ENCODE assay signal across 25 mouse cellular contexts in genomic region chr8:8577770-8578303, GRCm38 (mm10).
DNase-seq lines count a peak whose midpoint lies in the region; ATAC-seq and TF ChIP-seq lines count a peak whose summit lies in the region.
"Had no signal": no experiment of that assay in that cellular context is flagged by ENCODE, and none has a peak within 500 bp of the region (broad histone marks: within the 10 kb centered on the region; RNA-seq: fewer than 3 reads in every experiment).

No protein-coding gene starts in this region.

- no peak overlapping the region for H3K4me3 ChIP-seq in embryonic facial prominence, embryonic 10.5 days
- no peak overlapping the region for H3K4me3 ChIP-seq in forebrain, embryonic 14.5 days (ENCODE audit: low read depth, low read length)
- no peak overlapping the region for H3K4me3 ChIP-seq in hindbrain, embryonic 13.5 days
- no peak overlapping the region for H3K4me3 ChIP-seq in thymus, adult 2 months (ENCODE audit: control insufficient read depth, insufficient read depth, low read length)
- H3K4me3 ChIP-seq: embryonic facial prominence, embryonic 13.5 days; heart, embryonic 12.5 days; hindbrain, embryonic 15.5 days; limb, embryonic 13.5 days; liver, embryonic 12.5 days; midbrain, embryonic 10.5 days had no signal

- no peaks in the 10 kb centered on the region for H3K36me3 ChIP-seq in embryonic facial prominence, embryonic 10.5 days (replicated peaks)
- H3K36me3 ChIP-seq in forebrain, embryonic 14.5 days (ENCODE audit: control insufficient read depth, insufficient read depth, low read length), result no peaks in the 10 kb centered on the region
- no peaks in the 10 kb centered on the region for H3K36me3 ChIP-seq in hindbrain, embryonic 13.5 days
- H3K36me3 ChIP-seq in thymus, adult 2 months (ENCODE audit: control insufficient read depth, insufficient read depth, low read length), result no peaks in the 10 kb centered on the region
- H3K36me3 ChIP-seq: embryonic facial prominence, embryonic 13.5 days; heart, embryonic 12.5 days; hindbrain, embryonic 15.5 days; limb, embryonic 13.5 days; liver, embryonic 12.5 days; midbrain, embryonic 10.5 days had no signal

- peaks cover 31% of the 10 kb centered on the region for H3K27me3 ChIP-seq in embryonic facial prominence, embryonic 10.5 days (replicated peaks; ENCODE audit: low read depth, poor library complexity, severe bottlenecking)
- no peaks in the 10 kb centered on the region for H3K27me3 ChIP-seq in forebrain, embryonic 14.5 days (replicated peaks; ENCODE audit: control insufficient read depth, insufficient read depth, low read length)
- H3K27me3 ChIP-seq in hindbrain, embryonic 13.5 days, result 0 out of 2 replicates have a peak, but pooled peaks cover 4% of the 10 kb centered on the region
- H3K27me3 ChIP-seq in thymus, adult 2 months (ENCODE audit: control insufficient read depth, insufficient read depth, low read length), result no peaks in the 10 kb centered on the region
- H3K27me3 ChIP-seq: embryonic facial prominence, embryonic 13.5 days; heart, embryonic 12.5 days; hindbrain, embryonic 15.5 days; limb, embryonic 13.5 days; liver, embryonic 12.5 days had no signal

- 70% methylated on average over 11 of the region's 11 CpGs for WGBS in embryonic facial prominence, embryonic 10.5 days
- 46% methylated on average over 11 of the region's 11 CpGs for WGBS in forebrain, embryonic 14.5 days
- WGBS in hindbrain, embryonic 13.5 days, result 31% methylated on average over 11 of the region's 11 CpGs
- whole genome bisulfite sequencing in thymus, adult 2 months, result 96% methylated on average over 11 of the region's 11 CpGs

- TF ChIP-seq POLR2A in thymus, adult 2 months (IDR thresholded peaks at IDR 0.05; ENCODE audit: control insufficient read depth, extremely low read depth, insufficient read depth, low read length, poor library complexity), result no peak

- DNase-seq in Muller cell, postnatal 12 days (ENCODE audit: inconsistent ontology term), result peak; percentile 42
- no peak for DNase-seq in embryonic facial prominence, embryonic 10.5 days (ENCODE audit: low spot score)
- DNase-seq in forebrain, embryonic 14.5 days (ENCODE audit: low spot score), result peak; percentile 33
- DNase-seq in kidney, adult 8-10 months, result no peak
- no peak for DNase-seq in cerebellum, postnatal 14 days
- DNase-seq in thymus, adult 2 months, result no peak
- DNase-seq: adrenal gland, postnatal 25 days; cerebellum, adult 9-11 months; gastrocnemius, postnatal 14 days; heart, adult 18-20 months; heart, postnatal 10 days; kidney, postnatal 4 days; layer of hippocampus, adult 9-11 months; lung, adult 18-20 months; lung, postnatal 10 days; right cerebral cortex, postnatal 25 days; spleen, adult 18-20 months; thymus, postnatal 25 days had no signal

- H3K9me3 ChIP-seq in embryonic facial prominence, embryonic 10.5 days, result no peaks in the 10 kb centered on the region
- no peaks in the 10 kb centered on the region for H3K9me3 ChIP-seq in forebrain, embryonic 14.5 days (replicated peaks; ENCODE audit: control insufficient read depth, low read length)
- no peaks in the 10 kb centered on the region for H3K9me3 ChIP-seq in hindbrain, embryonic 13.5 days
- H3K9me3 ChIP-seq: embryonic facial prominence, embryonic 13.5 days; heart, embryonic 12.5 days; hindbrain, embryonic 15.5 days; limb, embryonic 13.5 days; liver, embryonic 12.5 days; midbrain, embryonic 10.5 days had no signal

- 0 out of 2 replicates have a peak overlapping the region, but pooled peaks have one; percentile 24 for H3K27ac ChIP-seq in embryonic facial prominence, embryonic 10.5 days (replicated peaks)
- no peak overlapping the region for H3K27ac ChIP-seq in forebrain, embryonic 14.5 days (ENCODE audit: low read depth, low read length)
- H3K27ac ChIP-seq in hindbrain, embryonic 13.5 days, result no peak overlapping the region
- H3K27ac ChIP-seq in thymus, adult 2 months (ENCODE audit: control insufficient read depth, insufficient read depth, low read length), result no peak overlapping the region
- H3K27ac ChIP-seq: embryonic facial prominence, embryonic 13.5 days; hindbrain, embryonic 15.5 days; limb, embryonic 13.5 days; liver, embryonic 12.5 days; midbrain, embryonic 10.5 days had no signal

- H3K9ac ChIP-seq in forebrain, embryonic 14.5 days (ENCODE audit: low read length), result no peak overlapping the region
- 0 out of 2 replicates have a peak overlapping the region, but pooled peaks have one; percentile 39 for H3K9ac ChIP-seq in hindbrain, embryonic 13.5 days
- H3K9ac ChIP-seq: embryonic facial prominence, embryonic 13.5 days; heart, embryonic 12.5 days; hindbrain, embryonic 15.5 days; limb, embryonic 13.5 days; liver, embryonic 12.5 days had no signal

- no peak overlapping the region for H3K4me2 ChIP-seq in forebrain, embryonic 14.5 days (ENCODE audit: low read length)
- no peak overlapping the region for H3K4me2 ChIP-seq in hindbrain, embryonic 13.5 days
- H3K4me2 ChIP-seq: embryonic facial prominence, embryonic 13.5 days; heart, embryonic 12.5 days; hindbrain, embryonic 15.5 days; limb, embryonic 13.5 days; liver, embryonic 12.5 days had no signal

- peaks cover 43% of the 10 kb centered on the region for H3K4me1 ChIP-seq in embryonic facial prominence, embryonic 10.5 days
- peaks cover 9% of the 10 kb centered on the region for H3K4me1 ChIP-seq in forebrain, embryonic 14.5 days (ENCODE audit: control insufficient read depth, insufficient read depth, low read length)
- peaks cover 22% of the 10 kb centered on the region for H3K4me1 ChIP-seq in hindbrain, embryonic 13.5 days (replicated peaks)
- H3K4me1 ChIP-seq in thymus, adult 2 months (replicated peaks; ENCODE audit: control insufficient read depth, insufficient read depth, low read length), result no peaks in the 10 kb centered on the region

- peak; percentile 27; the same call in 1 of the 2 replicates for ATAC-seq in forebrain, embryonic 14.5 days
- peak; percentile 23; the same call in 1 of the 2 replicates for ATAC-seq in hindbrain, embryonic 13.5 days (ENCODE audit: low FRiP score)
- ATAC-seq: liver, embryonic 12.5 days had no signal

- no peak for TF ChIP-seq CTCF in thymus, adult 2 months (IDR thresholded peaks at IDR 0.05; ENCODE audit: borderline replicate concordance, control insufficient read depth, extremely low read depth, insufficient read depth, low read length, poor library complexity)

Comparison
In these comparisons a context has a peak if more than half of its experiments do, and no peak if none do; other contexts are left out.
1. DNase-seq: peak in Muller cell, postnatal 12 days (single experiment) and forebrain, embryonic 14.5 days (single experiment); none in embryonic facial prominence, embryonic 10.5 days (single experiment), kidney, adult 8-10 months (0 of 2), cerebellum, postnatal 14 days (0 of 2) and thymus, adult 2 months (single experiment).